Mouse (Mus musculus) lung, adult 2 months (tissue): ENCODE measurements at regions not wholly inside any gene's neighbourhood (a gene's known extent, or its start where the extent isn't known, plus 50 kb on each side); places are given as distances from the start of the nearest gene placed in this dataset.

Source experiments
- CTCF ChIP-seq: fragments of 200-500 bp; IDR thresholded peaks from 2 replicates; pipeline ENCODE4 v1.5.1; 2011; ENCODE audit warnings: mild to moderate bottlenecking, low read length, control low read depth; ENCODE audit not compliant: insufficient read depth
- POLR2A ChIP-seq: fragments of 200-500 bp; IDR thresholded peaks from 2 replicates; pipeline ENCODE4 v1.6.1; 2011; ENCODE audit warnings: low read depth, mild to moderate bottlenecking, control low read depth, low read length, borderline replicate concordance; ENCODE audit errors: extremely low read depth

DNA sequence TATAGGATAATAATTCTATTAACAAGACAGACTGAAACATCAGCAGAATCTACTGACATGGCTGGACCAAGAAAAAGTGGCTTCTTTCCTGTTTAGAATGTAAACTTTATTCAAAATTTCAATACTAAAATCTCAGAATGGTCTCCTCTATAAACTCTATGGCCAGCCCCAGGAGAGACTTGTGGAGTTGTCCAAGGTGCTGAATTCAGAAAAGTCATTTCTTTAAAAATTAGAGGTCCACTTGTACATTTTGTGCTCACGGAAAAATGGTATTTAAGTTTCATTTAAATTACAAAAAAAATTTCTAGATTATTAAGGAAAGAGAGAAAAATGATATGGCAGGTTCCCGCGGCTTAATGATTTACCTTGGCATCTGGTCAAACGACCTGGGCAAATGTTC lies 352.2 kb upstream of the Igbp1b start:
- TF ChIP-seq CTCF (no peak), POLR2A (no peak)
